Mouse (Mus musculus): ENCODE measurements around the gene Thbs2. TPM values are rescaled to one million over a fixed set of nuclear protein-coding genes. Genes with fewer than 3 reads are reported as not detected.

The Thbs2 gene
- 49.5 and 54.1 TPM in 2 replicates for polyA plus RNA-seq (2015; fragmentation: Nextera tagmentation; extraction: Ambion mirVana)

GRCm38 (mm10) chr17:14693994-14694374 lies at the start of gene Thbs2:
Thbs2 (minus strand) TSS chr17:14694235.
- WGBS, result 2% methylated on average over 14 of the region's 14 CpGs
- peaks cover 9% of the 10 kb centered on the region; the same call in 1 of the 2 replicates for H3K4me1 ChIP-seq (replicated peaks)
- no peaks in the 10 kb centered on the region for H3K9me3 ChIP-seq
- H3K4me2 ChIP-seq (replicated peaks), result peak within 1 kb of the TSS; percentile 58
- peak within 1 kb of the TSS; percentile 77 for H3K27ac ChIP-seq
- no peaks in the 10 kb centered on the region for H3K36me3 ChIP-seq
- peak within 1 kb of the TSS; percentile 40 for H3K4me3 ChIP-seq (replicated peaks)
- peak within 1 kb of the TSS; percentile 48 for H3K9ac ChIP-seq
- no peaks in the 10 kb centered on the region for H3K27me3 ChIP-seq (replicated peaks)
- ATAC-seq, result peak; percentile 91

- no peak overlapping the region for H3K9ac ChIP-seq
- no peaks in the 10 kb centered on the region for H3K27me3 ChIP-seq (replicated peaks)
- H3K4me1 ChIP-seq (replicated peaks), result 0 out of 2 replicates have a peak, but pooled peaks cover 3% of the 10 kb centered on the region
- no peak overlapping the region for H3K4me3 ChIP-seq (replicated peaks)
- WGBS, result 59% methylated on average over 6 of the region's 6 CpGs
- ATAC-seq, result no peak
- H3K27ac ChIP-seq, result no peak overlapping the region
- no peak overlapping the region for H3K4me2 ChIP-seq (replicated peaks)
- no peaks in the 10 kb centered on the region for H3K36me3 ChIP-seq
- H3K9me3 ChIP-seq, result no peaks in the 10 kb centered on the region
Measured at GRCm38 (mm10) chr17:14735493-14736004, 41.5 kb upstream of the Thbs2 start.

DNA sequence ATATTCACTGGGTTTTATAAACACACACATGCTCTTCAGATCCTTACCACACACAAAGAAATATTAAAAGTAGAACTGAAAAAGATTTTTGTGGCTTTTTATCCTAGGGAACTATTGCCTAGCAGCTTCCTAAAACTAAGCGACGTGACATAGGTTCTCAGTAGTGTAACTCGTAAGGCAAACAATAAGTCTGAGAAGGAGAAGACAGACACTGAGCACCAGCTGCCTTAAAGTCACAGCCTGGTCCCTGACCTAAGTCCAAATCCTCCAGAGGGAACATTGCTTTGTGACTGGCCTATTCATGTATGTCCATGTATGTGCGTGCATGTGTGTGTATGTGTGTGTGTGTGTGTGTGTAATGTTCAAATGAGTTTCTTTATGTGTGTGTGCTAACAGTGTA lies 40.3 kb upstream of the Thbs2 start:
- no peaks in the 10 kb centered on the region for H3K27me3 ChIP-seq (replicated peaks)
- H3K4me1 ChIP-seq (replicated peaks), result 0 out of 2 replicates have a peak, but pooled peaks cover 3% of the 10 kb centered on the region
- no peak for ATAC-seq
- H3K4me3 ChIP-seq (replicated peaks), result no peak overlapping the region
- no peaks in the 10 kb centered on the region for H3K9me3 ChIP-seq
- H3K27ac ChIP-seq, result no peak overlapping the region
- H3K4me2 ChIP-seq (replicated peaks), result no peak overlapping the region
- 66% methylated on average over 4 of the region's 4 CpGs for WGBS
- no peaks in the 10 kb centered on the region for H3K36me3 ChIP-seq
- no peak overlapping the region for H3K9ac ChIP-seq

DNA sequence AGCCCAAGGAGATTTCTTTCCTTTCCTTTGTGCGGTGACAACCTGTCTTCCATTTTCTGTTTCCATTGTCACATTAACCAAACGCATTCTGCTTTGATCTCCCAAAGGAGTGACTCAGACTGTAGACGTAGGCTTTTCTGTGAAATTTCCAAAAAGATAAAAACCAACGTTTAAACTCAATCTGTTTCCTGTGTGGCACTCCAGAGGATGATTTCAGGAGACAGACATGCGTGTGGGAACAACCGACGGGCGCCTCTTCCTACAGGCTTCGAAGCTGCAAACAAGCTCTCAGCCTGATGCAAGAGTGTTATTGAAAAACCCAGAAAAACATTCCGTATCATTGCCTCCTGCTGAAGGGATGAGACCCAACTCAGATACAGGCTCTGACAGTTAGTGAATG lies 39.9 kb upstream of the Thbs2 start:
- WGBS, result 59% methylated on average over 10 of the region's 10 CpGs
- no peak overlapping the region for H3K4me2 ChIP-seq (replicated peaks)
- no peak overlapping the region for H3K9ac ChIP-seq
- no peak overlapping the region for H3K4me3 ChIP-seq (replicated peaks)
- H3K27ac ChIP-seq, result no peak overlapping the region
- no peak for ATAC-seq
- no peaks in the 10 kb centered on the region for H3K9me3 ChIP-seq
- 0 out of 2 replicates have a peak, but pooled peaks cover 3% of the 10 kb centered on the region for H3K4me1 ChIP-seq (replicated peaks)
- no peaks in the 10 kb centered on the region for H3K36me3 ChIP-seq
- no peaks in the 10 kb centered on the region for H3K27me3 ChIP-seq (replicated peaks)

- Histone ChIP-seq H3K36me3 (no peaks in the 10 kb centered on the region), H3K4me1 (replicated peaks) (0 out of 2 replicates have a peak, but pooled peaks cover 3% of the 10 kb centered on the region), H3K4me2 (replicated peaks) (no peak overlapping the region), H3K27me3 (replicated peaks) (no peaks in the 10 kb centered on the region), H3K27ac (no peak overlapping the region), H3K9me3 (no peaks in the 10 kb centered on the region), H3K4me3 (replicated peaks) (no peak overlapping the region), H3K9ac (no peak overlapping the region)
- 91% methylated on average over 1 of the region's 1 CpGs for WGBS
- no peak for ATAC-seq
Measured at GRCm38 (mm10) chr17:14733027-14733426, 39.0 kb upstream of the Thbs2 start.

- H3K27ac ChIP-seq, result no peak overlapping the region
- H3K9me3 ChIP-seq, result no peaks in the 10 kb centered on the region
- 0 out of 2 replicates have a peak, but pooled peaks cover 3% of the 10 kb centered on the region for H3K4me1 ChIP-seq (replicated peaks)
- no peak overlapping the region for H3K9ac ChIP-seq
- ATAC-seq, result no peak
- no peaks in the 10 kb centered on the region for H3K36me3 ChIP-seq
- H3K4me3 ChIP-seq (replicated peaks), result no peak overlapping the region
- no peak overlapping the region for H3K4me2 ChIP-seq (replicated peaks)
- no peaks in the 10 kb centered on the region for H3K27me3 ChIP-seq (replicated peaks)
- WGBS, result 64% methylated on average over 5 of the region's 5 CpGs
Measured at GRCm38 (mm10) chr17:14730629-14731028, 36.6 kb upstream of the Thbs2 start.

DNA sequence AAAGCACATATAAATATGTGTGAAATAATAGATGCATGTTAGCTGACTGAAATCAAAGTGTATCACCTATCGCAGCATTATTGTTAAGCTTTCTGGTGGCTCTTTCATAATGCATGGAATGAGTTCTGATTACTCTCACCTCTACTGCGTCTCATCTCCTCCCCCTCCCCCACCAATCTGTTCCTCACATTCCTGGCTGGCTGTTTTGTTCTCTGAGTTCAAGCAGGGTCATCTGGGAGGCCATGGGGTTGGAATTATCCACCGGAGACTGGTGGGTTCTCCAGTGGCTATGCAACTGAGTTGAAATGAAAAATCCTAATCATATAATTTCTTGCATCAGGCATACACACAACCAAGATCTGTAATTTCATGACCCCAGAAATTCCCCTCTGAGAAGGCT lies 33.4 kb upstream of the Thbs2 start:
- no peaks in the 10 kb centered on the region for H3K27me3 ChIP-seq (replicated peaks)
- ATAC-seq, result no peak
- no peak overlapping the region for H3K9ac ChIP-seq
- no peak overlapping the region for H3K4me3 ChIP-seq (replicated peaks)
- 42% methylated on average over 3 of the region's 3 CpGs for WGBS
- no peaks in the 10 kb centered on the region for H3K9me3 ChIP-seq
- H3K4me2 ChIP-seq (replicated peaks), result no peak overlapping the region
- no peaks in the 10 kb centered on the region for H3K4me1 ChIP-seq (replicated peaks)
- no peak overlapping the region for H3K27ac ChIP-seq
- no peaks in the 10 kb centered on the region for H3K36me3 ChIP-seq

GRCm38 (mm10) chr17:14724786-14725185 lies 30.8 kb upstream of the Thbs2 start:
- no peaks in the 10 kb centered on the region for H3K9me3 ChIP-seq
- no peaks in the 10 kb centered on the region for H3K4me1 ChIP-seq (replicated peaks)
- no peaks in the 10 kb centered on the region for H3K36me3 ChIP-seq
- H3K27me3 ChIP-seq (replicated peaks), result no peaks in the 10 kb centered on the region
- no peak overlapping the region for H3K27ac ChIP-seq
- H3K4me2 ChIP-seq (replicated peaks), result no peak overlapping the region
- H3K4me3 ChIP-seq (replicated peaks), result no peak overlapping the region
- no peak overlapping the region for H3K9ac ChIP-seq
- WGBS, result 31% methylated on average over 2 of the region's 2 CpGs
- ATAC-seq, result no peak

DNA sequence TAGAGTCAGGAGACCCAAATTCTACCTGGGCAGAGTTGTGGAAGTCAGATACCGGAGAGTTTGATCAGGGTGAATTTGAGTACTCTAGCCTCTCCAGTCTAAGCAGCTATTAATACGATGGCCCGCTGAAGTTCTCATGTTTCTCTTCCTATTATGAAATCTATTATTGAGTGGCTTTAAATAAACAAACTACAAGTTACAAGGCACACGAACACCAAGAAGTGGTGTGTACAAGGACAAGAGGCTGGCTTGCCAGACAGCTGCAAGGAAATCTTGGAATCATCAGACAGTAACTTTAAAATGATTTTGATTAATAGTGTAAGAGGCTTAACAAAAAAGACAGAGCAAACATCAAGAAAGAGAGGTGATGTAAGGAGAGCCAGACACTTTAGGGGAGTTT lies 27.3 kb upstream of the Thbs2 start:
- Histone ChIP-seq H3K36me3 (no peaks in the 10 kb centered on the region), H3K9ac (no peak overlapping the region), H3K4me2 (replicated peaks) (no peak overlapping the region), H3K4me1 (replicated peaks) (no peaks in the 10 kb centered on the region), H3K27ac (no peak overlapping the region), H3K9me3 (no peaks in the 10 kb centered on the region), H3K4me3 (replicated peaks) (no peak overlapping the region), H3K27me3 (replicated peaks) (no peaks in the 10 kb centered on the region)
- ATAC-seq, result no peak
- WGBS, result 59% methylated on average over 4 of the region's 4 CpGs

DNA sequence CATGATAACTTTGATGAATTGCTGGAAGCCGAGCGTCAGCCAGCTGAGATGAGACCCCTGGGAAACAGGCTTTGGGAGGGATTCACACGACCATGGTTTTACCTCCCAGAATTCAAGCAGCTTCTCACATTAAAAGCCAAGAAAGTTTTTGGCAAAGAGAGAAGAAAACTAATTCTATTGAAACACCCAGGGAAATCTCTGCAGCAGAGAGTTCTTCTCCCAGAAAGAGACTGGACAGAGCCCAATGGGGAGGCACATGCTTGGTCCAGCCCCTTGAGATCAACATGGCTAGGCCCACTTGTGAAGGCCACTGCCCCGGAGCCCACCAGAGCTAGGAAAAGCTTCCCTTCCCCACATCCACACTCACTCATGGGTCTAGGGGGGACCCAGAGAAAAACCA lies 26.9 kb upstream of the Thbs2 start:
- Histone ChIP-seq H3K27me3 (replicated peaks) (no peaks in the 10 kb centered on the region), H3K9me3 (no peaks in the 10 kb centered on the region), H3K4me3 (replicated peaks) (no peak overlapping the region), H3K9ac (no peak overlapping the region), H3K27ac (no peak overlapping the region), H3K4me1 (replicated peaks) (no peaks in the 10 kb centered on the region), H3K36me3 (no peaks in the 10 kb centered on the region), H3K4me2 (replicated peaks) (no peak overlapping the region)
- 70% methylated on average over 4 of the region's 4 CpGs for WGBS
- ATAC-seq, result no peak

GRCm38 (mm10) chr17:14720227-14720626 lies 26.2 kb upstream of the Thbs2 start:
- H3K4me3 ChIP-seq (replicated peaks), result no peak overlapping the region
- H3K4me2 ChIP-seq (replicated peaks), result no peak overlapping the region
- WGBS, result 77% methylated on average over 7 of the region's 7 CpGs
- no peaks in the 10 kb centered on the region for H3K4me1 ChIP-seq (replicated peaks)
- no peak overlapping the region for H3K27ac ChIP-seq
- H3K36me3 ChIP-seq, result no peaks in the 10 kb centered on the region
- ATAC-seq, result 0 out of 2 replicates have a peak, but pooled peaks have one; percentile 12
- H3K9ac ChIP-seq, result no peak overlapping the region
- no peaks in the 10 kb centered on the region for H3K9me3 ChIP-seq
- H3K27me3 ChIP-seq (replicated peaks), result no peaks in the 10 kb centered on the region

- H3K9ac ChIP-seq, result no peak overlapping the region
- H3K4me1 ChIP-seq (replicated peaks), result no peaks in the 10 kb centered on the region
- WGBS, result 57% methylated on average over 4 of the region's 4 CpGs
- H3K4me2 ChIP-seq (replicated peaks), result no peak overlapping the region
- no peaks in the 10 kb centered on the region for H3K27me3 ChIP-seq (replicated peaks)
- H3K9me3 ChIP-seq, result no peaks in the 10 kb centered on the region
- no peak overlapping the region for H3K4me3 ChIP-seq (replicated peaks)
- no peak overlapping the region for H3K27ac ChIP-seq
- ATAC-seq, result no peak
- no peaks in the 10 kb centered on the region for H3K36me3 ChIP-seq
Measured at GRCm38 (mm10) chr17:14718801-14719200, 24.8 kb upstream of the Thbs2 start.

DNA sequence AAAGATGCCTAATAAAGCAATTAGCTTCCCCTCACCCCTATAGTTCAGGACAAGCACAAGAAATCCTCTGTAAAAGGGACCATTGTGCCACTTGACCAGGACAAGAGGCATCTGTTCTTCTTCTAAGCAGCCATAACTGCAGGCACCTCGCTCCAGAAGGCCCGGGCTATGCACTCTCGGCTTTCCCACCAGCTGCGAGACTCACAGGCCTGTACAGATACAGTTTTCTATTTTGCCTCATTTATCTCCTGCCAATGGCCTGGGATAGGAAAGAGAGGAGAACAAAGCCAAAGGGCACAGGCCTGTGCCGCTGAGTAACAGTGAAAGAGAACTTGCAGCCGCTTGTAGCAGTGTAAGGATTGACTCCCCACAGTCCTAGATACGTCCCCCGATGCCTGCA lies 20.7 kb upstream of the Thbs2 start:
- WGBS, result 69% methylated on average over 8 of the region's 8 CpGs
- Histone ChIP-seq H3K9ac (no peak overlapping the region), H3K36me3 (no peaks in the 10 kb centered on the region), H3K27ac (no peak overlapping the region), H3K9me3 (no peaks in the 10 kb centered on the region), H3K4me2 (replicated peaks) (no peak overlapping the region), H3K4me1 (replicated peaks) (no peaks in the 10 kb centered on the region), H3K4me3 (replicated peaks) (no peak overlapping the region), H3K27me3 (replicated peaks) (no peaks in the 10 kb centered on the region)
- ATAC-seq, result 0 out of 2 replicates have a peak, but pooled peaks have one; percentile 28
